ENCODE assay signal across 8 mouse cellular contexts in genomic region chr10:62543399-62543808, GRCm38 (mm10). TPM values are rescaled to one million over a fixed set of nuclear protein-coding genes. Genes with fewer than 3 reads are reported as not detected.
DNase-seq lines count a peak whose midpoint lies in the region; ATAC-seq and TF ChIP-seq lines count a peak whose summit lies in the region.

No protein-coding gene starts in this region.

- peak; percentile 31; the same call in 1 of the 2 replicates for ATAC-seq in frontal cortex, adult (ENCODE audit: low TSS enrichment)
- no peak for ATAC-seq in midbrain, postnatal 0 days (ENCODE audit: low FRiP score)
- no peak for ATAC-seq in intestine, embryonic 15.5 days

- 0 out of 2 replicates have a peak, but pooled peaks have one; percentile 12 for TF ChIP-seq POLR2A in lung, adult 2 months (IDR thresholded peaks at IDR 0.05; ENCODE audit: borderline replicate concordance, extremely low read depth, low read depth, low read length)

- H3K4me1 ChIP-seq in lung, adult 2 months (ENCODE audit: control insufficient read depth, insufficient read depth, low read length): peaks cover 4% of the 10 kb centered on the region; the same call in 1 of the 2 replicates
- no peaks in the 10 kb centered on the region for H3K4me1 ChIP-seq in midbrain, postnatal 0 days (ENCODE audit: insufficient read depth, low read length)
- H3K4me1 ChIP-seq in intestine, embryonic 15.5 days (replicated peaks): no peaks in the 10 kb centered on the region

- H3K36me3 ChIP-seq in midbrain, postnatal 0 days (ENCODE audit: insufficient read depth, low read length): no peaks in the 10 kb centered on the region
- no peaks in the 10 kb centered on the region for H3K36me3 ChIP-seq in intestine, embryonic 15.5 days

- no peak overlapping the region for H3K27ac ChIP-seq in midbrain, postnatal 0 days (ENCODE audit: low read depth, low read length)
- H3K27ac ChIP-seq in intestine, embryonic 15.5 days: no peak overlapping the region

- no peak overlapping the region for H3K9ac ChIP-seq in midbrain, postnatal 0 days (replicated peaks; ENCODE audit: low read length, poor library complexity, severe bottlenecking)
- H3K9ac ChIP-seq in intestine, embryonic 15.5 days: no peak overlapping the region

- no peaks in the 10 kb centered on the region for H3K9me3 ChIP-seq in midbrain, postnatal 0 days (ENCODE audit: low read length)
- H3K9me3 ChIP-seq in intestine, embryonic 15.5 days: no peaks in the 10 kb centered on the region

- no peak for DNase-seq in frontal cortex, postnatal 36 days (ENCODE audit: low spot score in 2 of 2)
- DNase-seq in c-Kit-positive CD71-negative TER-119-negative erythroid progenitor cells, embryonic 14.5 days (ENCODE audit: low read depth): peak; percentile 81
- DNase-seq in lung, adult 2 months: peak; percentile 20
- peak; percentile 88 to 89 for DNase-seq in spleen, postnatal 36 days (ENCODE audit: low spot score in 2 of 2)
- DNase-seq in cerebellum, postnatal 25 days: no peak
- DNase-seq in midbrain, postnatal 0 days (ENCODE audit: low spot score): no peak

- no peak overlapping the region for H3K4me2 ChIP-seq in midbrain, postnatal 0 days (ENCODE audit: low read depth, low read length, poor library complexity, severe bottlenecking)
- H3K4me2 ChIP-seq in intestine, embryonic 15.5 days (replicated peaks): no peak overlapping the region

- H3K27me3 ChIP-seq in midbrain, postnatal 0 days (ENCODE audit: insufficient read depth, low read length): no peaks in the 10 kb centered on the region
- no peaks in the 10 kb centered on the region for H3K27me3 ChIP-seq in intestine, embryonic 15.5 days (replicated peaks)

- TF ChIP-seq CTCF in lung, adult 2 months (IDR thresholded peaks at IDR 0.05; ENCODE audit: insufficient read depth, low read length): no peak
- no peak for TF ChIP-seq CTCF in midbrain, postnatal 0 days (IDR thresholded peaks at IDR 0.05)

- no peak overlapping the region for H3K4me3 ChIP-seq in lung, adult 2 months (replicated peaks; ENCODE audit: extremely low read depth, low read depth, low read length)
- H3K4me3 ChIP-seq in midbrain, postnatal 0 days (ENCODE audit: low read depth, low read length): no peak overlapping the region
- no peak overlapping the region for H3K4me3 ChIP-seq in intestine, embryonic 15.5 days (replicated peaks)

- WGBS in lung, adult 2 months: 55% methylated on average over 12 of the region's 12 CpGs
- WGBS in midbrain, postnatal 0 days: 81% methylated on average over 12 of the region's 12 CpGs
- WGBS in intestine, embryonic 15.5 days: 84% methylated on average over 12 of the region's 12 CpGs

RNA-seq across cellular contexts. Expression of gene Srgn, which starts 16.2 kb away (rescaled TPM):
- polyA plus RNA-seq in lung, adult 2 months (2012; rRNA removed): 48.6 and 82.7 TPM in 2 replicates
- total RNA-seq in midbrain, postnatal 0 days (2014; rRNA removed): 15.5 and 16.2 TPM in 2 replicates
- 19.3 and 23.5 TPM in 2 replicates for polyA plus RNA-seq in midbrain, postnatal 0 days (2015; fragmentation: Nextera tagmentation; extraction: Ambion mirVana)
- 11.6 and 15.4 TPM in 2 replicates for polyA plus RNA-seq in intestine, embryonic 15.5 days (2015; fragmentation: Nextera tagmentation; extraction: Ambion mirVana)

RNA-seq across cellular contexts. Expression of gene Kif1bp, which starts 34.9 kb away (rescaled TPM):
- 37.8 and 45.5 TPM in 2 replicates for polyA plus RNA-seq in lung, adult 2 months (2012; rRNA removed)
- total RNA-seq in midbrain, postnatal 0 days (2014; rRNA removed): 70.5 and 84.2 TPM in 2 replicates
- polyA plus RNA-seq in midbrain, postnatal 0 days (2015; fragmentation: Nextera tagmentation; extraction: Ambion mirVana): 69.2 and 73.4 TPM in 2 replicates
- polyA plus RNA-seq in intestine, embryonic 15.5 days (2015; fragmentation: Nextera tagmentation; extraction: Ambion mirVana): 29.7 and 30.2 TPM in 2 replicates

RNA-seq across cellular contexts. Expression of gene Vps26a, which starts 56.8 kb away (rescaled TPM):
- 7.7 and 13.9 TPM in 2 replicates for polyA plus RNA-seq in lung, adult 2 months (2012; rRNA removed)
- total RNA-seq in midbrain, postnatal 0 days (2014; rRNA removed): 28.6 and 31.4 TPM in 2 replicates
- polyA plus RNA-seq in midbrain, postnatal 0 days (2015; fragmentation: Nextera tagmentation; extraction: Ambion mirVana): 41.8 and 42.6 TPM in 2 replicates
- polyA plus RNA-seq in intestine, embryonic 15.5 days (2015; fragmentation: Nextera tagmentation; extraction: Ambion mirVana): 107 and 119 TPM in 2 replicates

RNA-seq across cellular contexts. Expression of gene Ddx21, which starts 58.7 kb away (rescaled TPM):
- polyA plus RNA-seq in lung, adult 2 months (2012; rRNA removed): 7.2 and 13.4 TPM in 2 replicates
- 16.7 and 20.2 TPM in 2 replicates for total RNA-seq in midbrain, postnatal 0 days (2014; rRNA removed)
- polyA plus RNA-seq in midbrain, postnatal 0 days (2015; fragmentation: Nextera tagmentation; extraction: Ambion mirVana): 8.7 and 10.6 TPM in 2 replicates
- polyA plus RNA-seq in intestine, embryonic 15.5 days (2015; fragmentation: Nextera tagmentation; extraction: Ambion mirVana): 21.6 and 22.1 TPM in 2 replicates

Comparison
In these comparisons a context has a peak if more than half of its experiments do, and no peak if none do; other contexts are left out.
1. DNase-seq: peak in c-Kit-positive CD71-negative TER-119-negative erythroid progenitor cells, embryonic 14.5 days (single experiment), lung, adult 2 months (single experiment) and spleen, postnatal 36 days (2 of 2); none in frontal cortex, postnatal 36 days (0 of 2), cerebellum, postnatal 25 days (0 of 2) and midbrain, postnatal 0 days (single experiment).